Mouse (Mus musculus): ENCODE results near the gene Afdn. TPM values are rescaled to one million over a fixed set of nuclear protein-coding genes. Genes with fewer than 3 reads are reported as not detected.

Gene Afdn
- polyA plus RNA-seq, 1 experiment: 6.6 TPM

DNA sequence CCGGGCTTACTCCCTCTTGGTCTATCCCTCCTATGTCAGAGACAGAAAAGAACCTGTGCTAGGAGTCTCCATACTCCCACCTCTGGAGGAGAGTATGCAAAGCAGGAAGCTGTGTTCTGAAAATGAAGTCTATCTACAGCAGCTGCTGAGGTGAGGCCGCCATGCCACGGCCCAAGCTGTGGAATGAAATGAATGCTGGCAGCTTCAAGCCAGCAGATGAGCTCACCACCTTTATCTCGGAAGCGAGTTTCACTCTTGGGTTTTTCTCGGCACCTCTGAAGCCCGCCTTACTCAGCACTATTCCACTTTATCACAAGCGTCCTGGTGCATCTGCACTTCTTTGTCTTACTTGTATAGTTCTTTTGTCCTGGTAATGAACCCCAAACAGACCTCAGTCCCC is 27.7 kb upstream of the Afdn start:
- TF ChIP-seq POLR2A (IDR thresholded peaks at IDR 0.05; ENCODE audit: borderline replicate concordance, control insufficient read depth, low read depth, low read length) (no peak), CTCF (IDR thresholded peaks at IDR 0.05; ENCODE audit: control insufficient read depth, insufficient read depth, low read length) (no peak)
- Histone ChIP-seq H3K27ac (ENCODE audit: control insufficient read depth, insufficient read depth, low read depth, low read length, poor library complexity) (no peak overlapping the region), H3K4me1 (ENCODE audit: control insufficient read depth, insufficient read depth, low read length) (no peaks in the 10 kb centered on the region), H3K4me3 (replicated peaks; ENCODE audit: control insufficient read depth, low read depth, low read length) (no peak overlapping the region)
- WGBS: 68% methylated on average over 8 of the region's 8 CpGs

DNA sequence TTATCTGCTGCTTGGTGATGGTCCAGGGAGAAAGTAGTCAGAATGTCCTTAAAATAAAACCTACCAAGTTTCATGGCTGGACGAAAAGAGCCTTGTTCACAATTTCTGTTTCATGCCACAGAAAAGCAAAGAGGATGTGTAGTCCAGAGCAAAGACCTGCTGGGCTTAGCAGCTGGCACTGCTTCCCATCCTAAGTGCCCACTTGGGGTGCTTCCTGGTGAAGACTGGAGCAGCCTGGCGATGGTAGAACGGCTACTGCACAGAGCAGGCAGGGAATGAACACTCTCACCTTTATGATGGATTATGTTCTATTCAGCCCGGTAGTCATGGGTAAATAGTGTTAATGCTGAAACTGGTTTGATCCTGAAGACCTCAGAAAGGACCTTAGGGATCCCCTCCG is 26.4 kb upstream of the Afdn start:
- 84% methylated on average over 5 of the region's 5 CpGs for WGBS

DNA sequence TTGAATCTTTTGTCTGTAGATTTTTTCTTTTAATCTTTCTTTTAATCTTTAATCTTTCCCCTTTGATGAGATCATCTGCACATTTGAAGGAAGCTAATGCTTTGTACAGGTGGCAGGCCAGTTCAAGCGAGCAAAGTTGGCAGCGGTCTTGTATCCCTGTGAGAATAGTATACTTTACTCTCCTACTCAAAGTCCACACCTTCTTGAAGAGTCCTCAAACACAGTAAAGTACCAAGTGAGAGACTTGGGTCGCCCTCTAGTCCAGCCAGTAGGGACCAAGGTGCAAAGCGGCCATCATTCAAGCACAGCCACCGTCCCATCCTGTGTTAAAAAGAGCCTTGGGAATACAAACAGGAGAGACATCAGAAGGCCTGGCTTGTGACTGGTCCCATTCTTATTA is 25.3 kb upstream of the Afdn start:
- H3K4me1 ChIP-seq (ENCODE audit: control insufficient read depth, insufficient read depth, low read length): no peaks in the 10 kb centered on the region; the same call in 1 of the 2 replicates
- 82% methylated on average over 5 of the region's 5 CpGs for WGBS
- no peak for TF ChIP-seq CTCF (IDR thresholded peaks at IDR 0.05; ENCODE audit: control insufficient read depth, insufficient read depth, low read length)
- TF ChIP-seq POLR2A (IDR thresholded peaks at IDR 0.05; ENCODE audit: borderline replicate concordance, control insufficient read depth, low read depth, low read length): no peak

More for the DNA sequence above, 26.4 kb upstream of the Afdn start:
- no peaks in the 10 kb centered on the region; the same call in 1 of the 2 replicates for H3K4me1 ChIP-seq (ENCODE audit: control insufficient read depth, insufficient read depth, low read length)
- no peak overlapping the region for H3K27ac ChIP-seq (ENCODE audit: control insufficient read depth, insufficient read depth, low read depth, low read length, poor library complexity)
- TF ChIP-seq POLR2A (IDR thresholded peaks at IDR 0.05; ENCODE audit: borderline replicate concordance, control insufficient read depth, low read depth, low read length) (no peak), CTCF (IDR thresholded peaks at IDR 0.05; ENCODE audit: control insufficient read depth, insufficient read depth, low read length) (no peak)
- no peak overlapping the region for H3K4me3 ChIP-seq (replicated peaks; ENCODE audit: control insufficient read depth, low read depth, low read length)

DNA sequence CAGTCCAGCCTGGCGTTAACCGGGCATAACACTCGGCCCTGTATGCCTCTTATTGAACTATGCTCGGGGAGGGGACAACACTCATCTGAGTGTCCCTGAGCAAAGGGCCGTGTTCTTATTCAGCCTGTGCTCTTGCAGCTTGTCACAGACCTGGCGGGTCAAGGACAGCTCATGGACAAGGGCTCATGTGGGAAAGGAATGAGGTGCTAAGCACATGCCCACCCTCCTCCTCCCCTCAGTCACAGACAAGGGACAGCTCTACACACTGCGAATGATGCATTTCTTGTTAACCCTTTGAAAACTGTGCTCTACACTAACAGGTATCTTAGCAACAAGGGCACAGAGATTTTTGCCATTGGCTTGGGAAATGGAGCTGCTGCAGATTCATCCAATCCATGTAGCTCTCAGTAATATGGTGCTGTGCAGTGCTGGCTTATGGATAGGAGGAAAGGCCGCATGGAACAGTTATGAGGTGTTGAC is 24.5 kb upstream of the Afdn start:
- Histone ChIP-seq H3K4me3 (replicated peaks; ENCODE audit: control insufficient read depth, low read depth, low read length) (no peak overlapping the region), H3K27ac (ENCODE audit: control insufficient read depth, insufficient read depth, low read depth, low read length, poor library complexity) (no peak overlapping the region), H3K4me1 (ENCODE audit: control insufficient read depth, insufficient read depth, low read length) (no peaks in the 10 kb centered on the region; the same call in 1 of the 2 replicates)
- 85% methylated on average over 8 of the region's 8 CpGs for WGBS
- no peak for TF ChIP-seq CTCF (IDR thresholded peaks at IDR 0.05; ENCODE audit: control insufficient read depth, insufficient read depth, low read length)
- no peak for TF ChIP-seq POLR2A (IDR thresholded peaks at IDR 0.05; ENCODE audit: borderline replicate concordance, control insufficient read depth, low read depth, low read length)

More for the DNA sequence above, 25.3 kb upstream of the Afdn start:
- no peak overlapping the region for H3K27ac ChIP-seq (ENCODE audit: control insufficient read depth, insufficient read depth, low read depth, low read length, poor library complexity)
- H3K4me3 ChIP-seq (replicated peaks; ENCODE audit: control insufficient read depth, low read depth, low read length): no peak overlapping the region

DNA sequence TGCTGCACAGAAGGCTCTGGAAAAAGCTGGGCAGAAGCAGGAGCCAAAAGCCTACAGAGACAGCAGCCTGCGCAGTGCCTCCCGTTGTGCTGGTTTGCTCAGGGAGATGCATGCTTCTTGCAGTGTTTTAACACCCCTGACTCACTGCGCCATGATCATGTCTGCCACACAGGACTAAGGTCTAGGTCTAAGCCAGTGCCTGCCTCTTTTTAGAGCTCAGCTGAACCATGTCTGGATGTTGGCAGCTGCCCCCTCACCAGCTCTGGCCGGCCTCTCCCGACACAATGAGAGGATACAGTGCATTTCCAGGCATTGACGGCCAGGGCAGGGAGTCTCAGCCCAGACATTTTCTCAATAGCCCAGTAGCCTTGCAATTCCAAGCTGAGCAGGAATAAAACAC is 23.0 kb upstream of the Afdn start:
- H3K27ac ChIP-seq (ENCODE audit: control insufficient read depth, insufficient read depth, low read depth, low read length, poor library complexity): no peak overlapping the region
- 82% methylated on average over 6 of the region's 6 CpGs for WGBS
- no peak overlapping the region for H3K4me3 ChIP-seq (replicated peaks; ENCODE audit: control insufficient read depth, low read depth, low read length)
- TF ChIP-seq POLR2A (IDR thresholded peaks at IDR 0.05; ENCODE audit: borderline replicate concordance, control insufficient read depth, low read depth, low read length): no peak
- no peaks in the 10 kb centered on the region; the same call in 1 of the 2 replicates for H3K4me1 ChIP-seq (ENCODE audit: control insufficient read depth, insufficient read depth, low read length)

DNA sequence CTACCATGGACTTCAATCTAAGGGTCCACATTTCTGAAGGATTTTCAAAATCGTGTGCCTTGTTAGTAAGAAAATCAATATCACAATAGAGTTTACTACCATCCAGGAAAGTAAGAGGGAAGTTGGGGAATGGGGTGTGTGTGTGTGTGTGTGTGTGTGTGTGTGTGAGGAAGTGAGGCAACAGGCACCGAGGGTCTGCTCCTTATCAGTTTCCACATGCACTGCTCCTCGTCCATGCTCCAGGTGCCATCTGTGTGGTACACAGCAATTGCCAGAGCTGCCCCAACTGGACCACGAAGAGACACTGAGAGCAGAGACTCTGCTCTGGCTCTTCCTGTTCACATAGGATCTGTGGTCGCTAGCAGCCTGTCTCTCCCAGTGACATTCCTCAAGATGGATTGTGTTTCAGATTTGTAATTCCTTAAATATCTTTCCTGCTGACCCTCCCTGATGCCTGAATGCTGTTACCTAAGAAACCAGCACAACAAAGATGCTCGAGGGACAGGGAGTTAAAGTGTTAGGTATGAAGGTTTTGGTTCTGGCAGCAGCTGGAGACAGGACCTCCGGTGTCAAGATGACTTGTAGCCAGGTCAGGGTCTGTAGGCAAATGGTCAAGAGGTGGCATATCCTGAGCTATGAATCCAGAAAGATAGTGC is 22.1 kb upstream of the Afdn start:
- no peak for TF ChIP-seq POLR2A (IDR thresholded peaks at IDR 0.05; ENCODE audit: borderline replicate concordance, control insufficient read depth, low read depth, low read length)
- no peak for TF ChIP-seq CTCF (IDR thresholded peaks at IDR 0.05; ENCODE audit: control insufficient read depth, insufficient read depth, low read length)
- no peak overlapping the region for H3K27ac ChIP-seq (ENCODE audit: control insufficient read depth, insufficient read depth, low read depth, low read length, poor library complexity)
- H3K4me3 ChIP-seq (replicated peaks; ENCODE audit: control insufficient read depth, low read depth, low read length): no peak overlapping the region
- H3K4me1 ChIP-seq (ENCODE audit: control insufficient read depth, insufficient read depth, low read length): no peaks in the 10 kb centered on the region; the same call in 1 of the 2 replicates
- WGBS: 27% methylated on average over 7 of the region's 7 CpGs

DNA sequence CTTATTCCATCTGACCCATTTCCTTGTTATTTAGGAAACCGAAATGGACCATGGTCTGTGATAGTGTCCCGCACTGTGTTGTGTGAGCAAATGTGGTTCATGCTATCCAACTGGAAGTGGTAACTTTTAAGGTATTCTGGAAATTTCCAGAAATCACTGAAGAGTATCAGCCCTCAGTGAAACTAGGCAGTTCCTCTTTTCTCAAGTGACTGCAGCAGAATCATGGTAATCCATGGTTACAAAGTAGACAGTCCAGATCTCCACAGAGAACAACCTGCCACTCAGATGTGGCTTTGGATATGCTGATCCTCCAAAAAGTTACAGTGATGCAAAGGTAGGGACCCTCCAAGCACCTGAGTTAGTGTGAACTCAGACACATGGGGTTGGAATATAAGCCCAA is 21.4 kb upstream of the Afdn start:
- Histone ChIP-seq H3K27ac (ENCODE audit: control insufficient read depth, insufficient read depth, low read depth, low read length, poor library complexity) (no peak overlapping the region), H3K4me3 (replicated peaks; ENCODE audit: control insufficient read depth, low read depth, low read length) (no peak overlapping the region), H3K4me1 (ENCODE audit: control insufficient read depth, insufficient read depth, low read length) (no peaks in the 10 kb centered on the region; the same call in 1 of the 2 replicates)
- TF ChIP-seq CTCF (IDR thresholded peaks at IDR 0.05; ENCODE audit: control insufficient read depth, insufficient read depth, low read length) (no peak), POLR2A (IDR thresholded peaks at IDR 0.05; ENCODE audit: borderline replicate concordance, control insufficient read depth, low read depth, low read length) (no peak)
- 64% methylated on average over 2 of the region's 2 CpGs for WGBS

DNA sequence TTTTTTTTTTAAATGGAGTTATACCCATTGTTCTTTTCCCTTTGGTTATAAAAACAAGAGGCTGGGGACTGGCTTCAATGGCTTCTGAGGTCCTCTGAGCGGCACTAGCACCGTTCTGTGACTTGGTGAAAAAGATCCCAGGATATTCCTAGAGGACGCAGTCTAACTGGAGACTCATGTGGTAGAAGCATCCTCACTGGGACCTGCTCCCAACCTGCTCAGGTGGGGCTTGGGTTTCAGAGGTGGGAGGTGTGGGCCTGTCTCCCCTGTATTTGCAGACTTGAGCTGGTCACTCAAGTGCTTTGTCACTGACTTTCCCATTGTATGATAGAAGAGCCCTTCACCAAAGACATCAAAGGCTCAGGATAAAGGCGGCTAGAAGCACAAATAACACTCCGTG is 20.4 kb upstream of the Afdn start:
- Histone ChIP-seq H3K4me1 (ENCODE audit: control insufficient read depth, insufficient read depth, low read length) (no peaks in the 10 kb centered on the region; the same call in 1 of the 2 replicates), H3K4me3 (replicated peaks; ENCODE audit: control insufficient read depth, low read depth, low read length) (no peak overlapping the region), H3K27ac (ENCODE audit: control insufficient read depth, insufficient read depth, low read depth, low read length, poor library complexity) (no peak overlapping the region)
- WGBS: 83% methylated on average over 5 of the region's 5 CpGs
- TF ChIP-seq POLR2A (IDR thresholded peaks at IDR 0.05; ENCODE audit: borderline replicate concordance, control insufficient read depth, low read depth, low read length) (no peak), CTCF (IDR thresholded peaks at IDR 0.05; ENCODE audit: control insufficient read depth, insufficient read depth, low read length) (no peak)

All from bone marrow, adult 2 months (tissue).